Mouse (Mus musculus): ENCODE measurements at regions not wholly inside any gene's neighbourhood (a gene's known extent, or its start where the extent isn't known, plus 50 kb on each side); places are given as distances from the start of the nearest gene placed in this dataset.

- no peak for TF ChIP-seq CTCF (IDR thresholded peaks at IDR 0.05; ENCODE audit: insufficient read depth, low read length)
- TF ChIP-seq POLR2A (IDR thresholded peaks at IDR 0.05; ENCODE audit: borderline replicate concordance, extremely low read depth, low read depth, low read length) = no peak
Measured at GRCm38 (mm10) chr16:55097651-55098050, 200.1 kb downstream of the Zpld1 start.
